Mouse (Mus musculus) stomach, postnatal 0 days (tissue): ENCODE measurements around the gene Map7. TPM values are rescaled to one million over a fixed set of nuclear protein-coding genes. Genes with fewer than 3 reads are reported as not detected.

Source experiments
- ATAC-seq: fragments of 200-750 bp; cut with Nextera tagmentation; 2 replicates; pipeline ENCODE4 v1.8.0; 2017; ENCODE audit not compliant: low FRiP score, low TSS enrichment
- DNase-seq: peaks from one replicate; pipeline ENCODE4 v3.0.0-alpha.2; 2016; ENCODE audit warnings: low spot score
- H3K27ac ChIP-seq: fragments of 300-500 bp; sonication (generic); replicated peaks from 2 replicates; pipeline ENCODE4 v1.5.1; 2014; ENCODE audit warnings: mild to moderate bottlenecking, control low read depth
- H3K27me3 ChIP-seq: fragments of 300-500 bp; sonication (generic); 2 replicates; pipeline ENCODE4 v1.6.1; 2014; ENCODE audit warnings: low read length; ENCODE audit not compliant: control insufficient read depth, insufficient read depth
- H3K36me3 ChIP-seq: fragments of 300-500 bp; sonication (generic); 2 replicates; pipeline ENCODE4 v1.6.1; 2014; ENCODE audit warnings: low read length, mixed read lengths; ENCODE audit not compliant: control insufficient read depth, insufficient read depth
- H3K4me1 ChIP-seq: fragments of 300-500 bp; sonication (generic); replicated peaks from 2 replicates; pipeline ENCODE4 v1.6.1; 2014; ENCODE audit warnings: antibody characterized with exemption; ENCODE audit not compliant: control insufficient read depth, insufficient read depth
- H3K4me2 ChIP-seq: fragments of 300-500 bp; sonication (generic); replicated peaks from 2 replicates; pipeline ENCODE4 v1.6.1; 2014; ENCODE audit warnings: low read depth, mild to moderate bottlenecking, control low read depth, moderate library complexity
- H3K4me3 ChIP-seq: fragments of 300-500 bp; sonication (generic); 2 replicates; pipeline ENCODE4 v1.5.1; 2014; ENCODE audit warnings: low read depth, low read length, control low read depth
- H3K9ac ChIP-seq: fragments of 300-500 bp; sonication (generic); 2 replicates; pipeline ENCODE4 v1.6.1; 2014; ENCODE audit warnings: mild to moderate bottlenecking, low read length, control low read depth, mixed read lengths
- H3K9me3 ChIP-seq: fragments of 300-500 bp; sonication (generic); 2 replicates; pipeline ENCODE4 v1.6.1; 2016; ENCODE audit warnings: low read length; ENCODE audit not compliant: control insufficient read depth
- CTCF ChIP-seq: IDR thresholded peaks from 2 replicates; pipeline ENCODE4 v1.5.1; 2016; ENCODE audit warnings: antibody characterized with exemption, low read depth, mild to moderate bottlenecking, moderate library complexity
- EP300 ChIP-seq: optimal IDR thresholded peaks from 2 replicates; pipeline ENCODE3; 2016; ENCODE audit warnings: antibody characterized with exemption
- WGBS: fragments of 180-500 bp; shearing (Covaris S2); extraction: QIAGEN DNeasy Blood & Tissue Kit; methylation state at CpG from one replicate; pipeline ENCODE4 v1.1.7; 2014; 5-methylcytosine and 5-hydroxymethylcytosine counted together
- polyA plus RNA-seq: library from polyadenylated mRNA; unstranded; fragments of >200 nt; fragmentation: Nextera tagmentation; extraction: Ambion mirVana; gene quantifications from 2 replicates; pipeline ENCODE4 v1.2.1, GENCODE M21; 2015

Gene Map7
- polyA plus RNA-seq, 1 experiment from 2014 or later, result 23.0 TPM

GRCm38 (mm10) chr10:20112026-20112973 is 36.0 kb upstream of the Map7 start:
- H3K4me2 ChIP-seq, result no peak overlapping the region
- H3K27me3 ChIP-seq, result no peaks in the 10 kb centered on the region
- no peak overlapping the region; the same call in 1 of the 2 replicates for H3K27ac ChIP-seq
- TF ChIP-seq EP300 (no peak), CTCF (no peak)
- H3K4me3 ChIP-seq, result no peak overlapping the region
- WGBS, result 77% methylated on average over 18 of the region's 18 CpGs
- no peaks in the 10 kb centered on the region for H3K9me3 ChIP-seq
- ATAC-seq (no peak), DNase-seq (no peak)
- H3K4me1 ChIP-seq, result no peaks in the 10 kb centered on the region
- H3K36me3 ChIP-seq, result no peaks in the 10 kb centered on the region; the same call in 1 of the 2 replicates
- H3K9ac ChIP-seq, result no peak overlapping the region

GRCm38 (mm10) chr10:20119504-20120425 is 28.5 kb upstream of the Map7 start:
- TF ChIP-seq CTCF (no peak), EP300 (no peak)
- ATAC-seq (no peak), DNase-seq (no peak)
- no peak overlapping the region for H3K4me2 ChIP-seq
- no peaks in the 10 kb centered on the region for H3K4me1 ChIP-seq
- H3K4me3 ChIP-seq, result no peak overlapping the region
- no peaks in the 10 kb centered on the region for H3K36me3 ChIP-seq
- no peaks in the 10 kb centered on the region for H3K9me3 ChIP-seq
- WGBS, result 89% methylated on average over 15 of the region's 15 CpGs
- no peak overlapping the region for H3K27ac ChIP-seq
- no peak overlapping the region for H3K9ac ChIP-seq
- H3K27me3 ChIP-seq, result no peaks in the 10 kb centered on the region

GRCm38 (mm10) chr10:20121981-20122380 is 26.3 kb upstream of the Map7 start:
- Histone ChIP-seq H3K9me3 (no peaks in the 10 kb centered on the region), H3K9ac (no peak overlapping the region), H3K4me2 (no peak overlapping the region), H3K36me3 (no peaks in the 10 kb centered on the region), H3K4me3 (no peak overlapping the region), H3K27me3 (no peaks in the 10 kb centered on the region), H3K27ac (no peak overlapping the region), H3K4me1 (no peaks in the 10 kb centered on the region)
- no peak for TF ChIP-seq EP300
- TF ChIP-seq CTCF, result no peak
- ATAC-seq, result no peak
- DNase-seq, result no peak
- WGBS, result 84% methylated on average over 4 of the region's 4 CpGs

DNA sequence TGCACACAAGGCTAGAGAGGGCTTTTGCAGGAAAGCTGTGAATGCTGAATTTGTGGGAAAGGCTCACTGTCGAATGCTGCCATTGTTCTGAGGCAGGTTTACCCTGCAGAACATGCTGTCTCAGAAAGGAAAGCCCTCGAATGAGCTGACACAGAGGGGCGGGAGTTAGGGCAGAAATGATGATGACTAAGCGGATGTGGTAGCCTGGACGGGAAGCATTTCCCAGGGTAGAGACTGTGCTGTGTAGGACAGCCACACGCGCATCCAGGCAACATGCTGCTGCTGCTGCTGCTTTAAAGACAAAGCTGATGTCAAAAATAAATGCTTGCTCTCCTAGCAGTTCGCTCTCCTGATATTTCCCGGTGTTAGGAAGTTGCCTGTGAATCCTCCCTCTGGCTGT is 24.9 kb upstream of the Map7 start:
- Histone ChIP-seq H3K4me3 (no peak overlapping the region), H3K27me3 (no peaks in the 10 kb centered on the region), H3K27ac (no peak overlapping the region), H3K9me3 (no peaks in the 10 kb centered on the region), H3K4me2 (no peak overlapping the region), H3K9ac (no peak overlapping the region), H3K4me1 (no peaks in the 10 kb centered on the region), H3K36me3 (0 out of 2 replicates have a peak, but pooled peaks cover 2% of the 10 kb centered on the region)
- no peak for DNase-seq
- WGBS, result 46% methylated on average over 9 of the region's 9 CpGs
- TF ChIP-seq CTCF (no peak), EP300 (no peak)
- peak; percentile 56; the same call in 1 of the 2 replicates for ATAC-seq

DNA sequence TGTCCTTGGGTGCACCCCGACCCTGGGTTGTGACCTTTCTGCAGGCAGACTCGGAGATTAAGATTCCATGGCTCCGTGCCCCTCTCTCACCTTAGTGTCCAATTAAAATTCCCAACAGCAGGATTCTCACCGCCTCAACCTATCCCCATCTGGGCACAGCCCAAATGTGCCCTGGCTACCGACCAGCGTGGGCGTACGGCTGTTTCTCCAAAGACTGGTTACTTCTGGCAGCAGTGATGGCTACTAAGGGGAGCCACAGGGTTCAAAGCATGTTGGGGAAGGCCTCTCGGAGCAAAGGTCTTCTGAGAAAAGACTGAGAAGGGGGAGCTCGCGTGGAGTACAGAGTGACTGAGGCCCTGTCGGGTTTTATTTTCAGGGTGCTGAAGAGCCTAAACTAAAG is 23.7 kb upstream of the Map7 start:
- peak; percentile 30; the same call in 1 of the 2 replicates for ATAC-seq
- Histone ChIP-seq H3K9me3 (no peaks in the 10 kb centered on the region), H3K4me3 (no peak overlapping the region), H3K36me3 (peaks cover 2% of the 10 kb centered on the region; the same call in 1 of the 2 replicates), H3K4me1 (no peaks in the 10 kb centered on the region), H3K9ac (no peak overlapping the region), H3K27ac (no peak overlapping the region), H3K4me2 (no peak overlapping the region), H3K27me3 (no peaks in the 10 kb centered on the region)
- TF ChIP-seq EP300, result no peak
- TF ChIP-seq CTCF, result no peak
- no peak for DNase-seq
- 90% methylated on average over 12 of the region's 12 CpGs for WGBS
